Mouse (Mus musculus) intestine, embryonic 14.5 days (tissue): ENCODE data around the gene Shprh. TPM values are rescaled to one million over a fixed set of nuclear protein-coding genes. Genes with fewer than 3 reads are reported as not detected.
"Not testable (repeated sequence)": the region's sequence is repeated elsewhere in the genome, so short reads cannot be mapped to it uniquely, and the experiment has no call there.

Experiments
- ATAC-seq: fragments of 200-750 bp; cut with Nextera tagmentation; replicated peaks from 2 replicates; pipeline ENCODE4 v1.8.0; 2017; ENCODE audit warnings: low read depth, moderate number of reproducible peaks, moderate TSS enrichment, moderate library complexity; ENCODE audit not compliant: low FRiP score, low TSS enrichment
- DNase-seq: peaks from one replicate; pipeline ENCODE4 v3.0.0-alpha.2; 2018; ENCODE audit warnings: low spot score
- H3K27ac ChIP-seq: fragments of 300-500 bp; sonication (generic); 2 replicates; pipeline ENCODE4 v1.5.1; 2014; ENCODE audit warnings: low read depth, mild to moderate bottlenecking, control low read depth
- H3K27me3 ChIP-seq: fragments of 300-500 bp; sonication (generic); replicated peaks from 2 replicates; pipeline ENCODE4 v1.6.1; 2014; ENCODE audit warnings: low read length, control low read depth; ENCODE audit not compliant: control insufficient read depth, insufficient read depth
- H3K36me3 ChIP-seq: fragments of 300-500 bp; sonication (generic); 2 replicates; pipeline ENCODE4 v1.6.1; 2014; ENCODE audit warnings: low read length, control low read depth; ENCODE audit not compliant: control insufficient read depth, insufficient read depth
- H3K4me1 ChIP-seq: fragments of 300-500 bp; sonication (generic); replicated peaks from 2 replicates; pipeline ENCODE4 v1.6.1; 2014; ENCODE audit warnings: low read length, control low read depth, mixed read lengths; ENCODE audit not compliant: control insufficient read depth, insufficient read depth
- H3K4me2 ChIP-seq: fragments of 300-500 bp; sonication (generic); 2 replicates; pipeline ENCODE4 v1.6.1; 2014; ENCODE audit warnings: low read length
- H3K4me3 ChIP-seq: fragments of 300-500 bp; sonication (generic); 2 replicates; pipeline ENCODE4 v1.5.1; 2014; ENCODE audit warnings: low read depth, low read length, control low read depth, mixed read lengths
- H3K9ac ChIP-seq: fragments of 300-500 bp; sonication (generic); 2 replicates; pipeline ENCODE4 v1.6.1; 2014; ENCODE audit warnings: mild to moderate bottlenecking, low read length
- H3K9me3 ChIP-seq: fragments of 300-500 bp; sonication (generic); 2 replicates; pipeline ENCODE4 v1.6.1; 2016; ENCODE audit warnings: low read length, control low read depth; ENCODE audit not compliant: control insufficient read depth
- WGBS: fragments of 180-500 bp; shearing (Covaris S2); extraction: QIAGEN DNeasy Blood & Tissue Kit; methylation state at CpG from one replicate; pipeline ENCODE4 v1.1.7; 2014; 5-methylcytosine and 5-hydroxymethylcytosine counted together
- polyA plus RNA-seq: library from polyadenylated mRNA; unstranded; fragments of >200 nt; fragmentation: Nextera tagmentation; extraction: Ambion mirVana; gene quantifications from 2 replicates; pipeline ENCODE4 v1.2.1, GENCODE M21; 2014

The Shprh gene
- polyA plus RNA-seq, 1 experiment from 2014 or later, result 20.6 TPM

GRCm38 (mm10) chr10:11262292-11262691, 113.1 kb downstream of the Shprh start:
- not testable (repeated sequence) for H3K36me3 ChIP-seq, H3K4me2 ChIP-seq, ATAC-seq, H3K4me3 ChIP-seq, H3K27ac ChIP-seq, H3K9me3 ChIP-seq, H3K4me1 ChIP-seq, DNase-seq, H3K9ac ChIP-seq, H3K27me3 ChIP-seq
- WGBS, result 84% methylated on average over 2 of the region's 2 CpGs

DNA sequence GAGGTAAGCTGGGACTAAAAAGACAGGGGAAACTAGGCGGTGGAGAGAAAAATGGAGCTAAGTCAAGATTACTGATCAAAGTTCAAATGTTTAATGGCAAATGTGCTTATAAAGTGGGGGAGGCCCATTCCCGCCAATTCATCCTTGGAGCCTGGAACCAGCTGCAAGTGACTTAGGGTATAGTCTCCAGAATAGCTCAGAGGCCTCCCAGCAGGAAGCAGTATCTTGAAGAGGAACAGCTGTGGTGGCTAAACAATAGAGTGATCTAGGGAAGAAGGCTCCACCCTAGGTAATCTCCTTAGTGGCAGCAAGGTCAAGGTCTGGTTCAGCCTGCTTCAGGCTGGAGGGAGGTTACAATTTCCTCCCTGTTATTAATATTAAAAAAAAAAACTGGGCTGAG, 114.6 kb downstream of the Shprh start:
- not testable (repeated sequence) for H3K9ac ChIP-seq, H3K4me2 ChIP-seq, H3K36me3 ChIP-seq, H3K27ac ChIP-seq, H3K4me3 ChIP-seq, H3K27me3 ChIP-seq, H3K4me1 ChIP-seq, DNase-seq, H3K9me3 ChIP-seq, ATAC-seq
- WGBS, result 79% methylated on average over 2 of the region's 2 CpGs

Other genes starting within 250 kb of the Shprh start
- not detected in 2 replicates for gene Grm1, start 67.1 kb upstream of the Shprh start, polyA plus RNA-seq
- 23.1 and 26.7 TPM in 2 replicates for gene Fbxo30, start 131.9 kb downstream of the Shprh start, polyA plus RNA-seq
- gene Epm2a, start 194.0 kb downstream of the Shprh start, polyA plus RNA-seq, result 0.39 and 0.57 TPM in 2 replicates